ENCODE assay signal across 8 mouse cellular contexts in genomic region chr5:139668494-139668893, GRCm38 (mm10).
DNase-seq lines count a peak whose midpoint lies in the region; ATAC-seq and TF ChIP-seq lines count a peak whose summit lies in the region.

No protein-coding gene starts in this region.

- H3K4me1 ChIP-seq in limb, embryonic 12.5 days (replicated peaks): peaks cover 24% of the 10 kb centered on the region
- peaks cover 3% of the 10 kb centered on the region; the same call in 1 of the 2 replicates for H3K4me1 ChIP-seq in midbrain, embryonic 16.5 days (ENCODE audit: control insufficient read depth, insufficient read depth, low read length)
- H3K4me1 ChIP-seq in testis, adult 2 months (ENCODE audit: control insufficient read depth, insufficient read depth, low read length): peaks cover 18% of the 10 kb centered on the region

- ATAC-seq in common myeloid progenitor, adult 5-6 weeks (replicated peaks; ENCODE audit: low read depth, poor library complexity, severe bottlenecking): peak; percentile 81
- ATAC-seq in limb, embryonic 12.5 days (ENCODE audit: insufficient number of reproducible peaks, insufficient read depth, low FRiP score, low TSS enrichment, low read depth): no peak
- peak; percentile 63; the same call in 1 of the 2 replicates for ATAC-seq in midbrain, embryonic 16.5 days

- TF ChIP-seq CTCF in testis, adult 2 months (IDR thresholded peaks at IDR 0.05; ENCODE audit: control insufficient read depth, insufficient read depth, insufficient replicate concordance, low read depth, low read length): peak; percentile 76

- H3K4me2 ChIP-seq in limb, embryonic 12.5 days: peak overlapping the region; percentile 39
- H3K4me2 ChIP-seq in midbrain, embryonic 16.5 days (ENCODE audit: low read length): peak overlapping the region; percentile 46

- H3K27me3 ChIP-seq in limb, embryonic 12.5 days: peaks cover 99% of the 10 kb centered on the region
- peaks cover 24% of the 10 kb centered on the region for H3K27me3 ChIP-seq in midbrain, embryonic 16.5 days (ENCODE audit: control insufficient read depth, insufficient read depth, low read depth, low read length)
- H3K27me3 ChIP-seq in testis, adult 2 months (ENCODE audit: control insufficient read depth, insufficient read depth, low read length): no peaks in the 10 kb centered on the region

- peak; percentile 33 for DNase-seq in heart, adult 8-10 months (ENCODE audit: low spot score)
- DNase-seq in heart, adult 11 months: no peak
- peak; percentile 72 for DNase-seq in gastrocnemius, postnatal 14 days
- DNase-seq in kidney, adult 11 months: peak; percentile 51

- no peak overlapping the region for H3K27ac ChIP-seq in limb, embryonic 12.5 days
- H3K27ac ChIP-seq in midbrain, embryonic 16.5 days (ENCODE audit: low read length): no peak overlapping the region
- no peak overlapping the region for H3K27ac ChIP-seq in testis, adult 2 months (ENCODE audit: control insufficient read depth, insufficient read depth, low read depth, low read length)

- H3K9me3 ChIP-seq in limb, embryonic 12.5 days: no peaks in the 10 kb centered on the region
- no peaks in the 10 kb centered on the region for H3K9me3 ChIP-seq in midbrain, embryonic 16.5 days (replicated peaks; ENCODE audit: control insufficient read depth, low read length, poor library complexity, severe bottlenecking)

- intact Hi-C loops in gastrocnemius, postnatal 14 days (cut with DNase I; ENCODE audit: low total_unique reads): loop anchor here (2.0 kb wide), 1 partner anchor 132 kb away; no protein-coding TSS in a partner anchor

- H3K36me3 ChIP-seq in limb, embryonic 12.5 days: no peaks in the 10 kb centered on the region
- H3K36me3 ChIP-seq in midbrain, embryonic 16.5 days (ENCODE audit: control insufficient read depth, insufficient read depth, low read length): no peaks in the 10 kb centered on the region
- H3K36me3 ChIP-seq in testis, adult 2 months (ENCODE audit: control insufficient read depth, insufficient read depth, low read length): no peaks in the 10 kb centered on the region

- H3K4me3 ChIP-seq in limb, embryonic 12.5 days (replicated peaks): no peak overlapping the region
- H3K4me3 ChIP-seq in midbrain, embryonic 16.5 days (ENCODE audit: low read depth, low read length): peak overlapping the region; percentile 14; the same call in 1 of the 2 replicates
- H3K4me3 ChIP-seq in testis, adult 2 months (ENCODE audit: control insufficient read depth, low read depth, low read length): peak overlapping the region; percentile 40

- WGBS in limb, embryonic 12.5 days: 1% methylated on average over 24 of the region's 24 CpGs
- 1% methylated on average over 24 of the region's 24 CpGs for WGBS in midbrain, embryonic 16.5 days

- no peak overlapping the region for H3K9ac ChIP-seq in limb, embryonic 12.5 days (replicated peaks)
- H3K9ac ChIP-seq in midbrain, embryonic 16.5 days (ENCODE audit: low read depth, low read length): 0 out of 2 replicates have a peak overlapping the region, but pooled peaks have one; percentile 45

- no peak for TF ChIP-seq POLR2A in testis, adult 2 months (IDR thresholded peaks at IDR 0.05; ENCODE audit: control insufficient read depth, low read depth, low read length)
